16 mouse cellular contexts compared by ENCODE assay signal in the genomic region with DNA sequence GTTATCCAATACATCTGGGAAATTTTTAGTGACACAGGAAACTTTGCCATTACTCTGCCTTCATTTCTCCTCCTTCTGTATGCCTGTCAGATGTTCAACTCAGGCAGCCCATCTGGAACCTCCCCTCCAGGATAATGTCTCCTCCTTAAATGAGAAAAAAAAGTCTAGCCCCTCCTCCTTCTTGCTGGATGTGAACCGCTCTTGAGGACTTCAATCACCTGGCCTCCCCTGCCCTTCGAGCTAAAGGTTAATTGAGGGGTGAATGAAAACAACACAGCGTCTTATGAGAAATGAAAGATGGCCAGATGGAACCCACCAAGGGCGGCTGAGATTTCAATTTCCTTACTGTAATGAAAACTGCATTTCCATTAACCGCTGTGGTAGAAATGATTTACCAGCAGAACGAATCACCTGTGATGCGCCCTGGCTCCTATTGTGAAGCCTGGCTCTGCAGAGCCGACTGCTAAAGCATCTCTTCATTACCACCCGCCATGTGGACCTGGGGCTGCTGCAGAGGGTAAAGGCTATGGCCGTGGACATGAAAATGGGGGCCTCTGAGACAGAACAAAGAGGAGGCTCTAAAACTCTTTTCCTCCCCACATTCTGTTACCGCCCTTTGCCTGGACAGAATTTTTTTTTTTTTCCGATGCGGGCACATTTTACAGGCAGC.
DNase-seq lines count a peak whose midpoint lies in the region; ATAC-seq lines count a peak whose summit lies in the region.
"Had no signal": no experiment of that assay in that cellular context is flagged by ENCODE, and none has a peak within 500 bp of the region (broad histone marks: within the 10 kb centered on the region; RNA-seq: fewer than 3 reads in every experiment).

No protein-coding gene starts in this region.

- peaks cover 11% of the 10 kb centered on the region for H3K4me1 ChIP-seq in intestine, embryonic 16.5 days (ENCODE audit: control insufficient read depth, insufficient read depth, low read length)
- peaks cover 16% of the 10 kb centered on the region for H3K4me1 ChIP-seq in intestine, embryonic 15.5 days (replicated peaks)
- peaks cover 13% of the 10 kb centered on the region; the same call in 1 of the 2 replicates for H3K4me1 ChIP-seq in midbrain, embryonic 13.5 days (replicated peaks)
- H3K4me1 ChIP-seq in midbrain, embryonic 10.5 days, result peaks cover 36% of the 10 kb centered on the region
- H3K4me1 ChIP-seq in embryonic facial prominence, embryonic 11.5 days (ENCODE audit: control insufficient read depth, insufficient read depth, low read length), result no peaks in the 10 kb centered on the region
- H3K4me1 ChIP-seq in hindbrain, embryonic 16.5 days (ENCODE audit: control insufficient read depth, insufficient read depth, low read depth, low read length), result peaks cover 9% of the 10 kb centered on the region
- peaks cover 12% of the 10 kb centered on the region for H3K4me1 ChIP-seq in forebrain, embryonic 14.5 days (ENCODE audit: control insufficient read depth, insufficient read depth, low read length)

- H3K9me3 ChIP-seq in intestine, embryonic 16.5 days (ENCODE audit: control insufficient read depth, low read length), result no peaks in the 10 kb centered on the region
- no peaks in the 10 kb centered on the region for H3K9me3 ChIP-seq in intestine, embryonic 15.5 days
- no peaks in the 10 kb centered on the region for H3K9me3 ChIP-seq in midbrain, embryonic 13.5 days
- no peaks in the 10 kb centered on the region for H3K9me3 ChIP-seq in midbrain, embryonic 10.5 days (replicated peaks)
- no peaks in the 10 kb centered on the region for H3K9me3 ChIP-seq in embryonic facial prominence, embryonic 11.5 days (replicated peaks; ENCODE audit: control insufficient read depth, low read length)
- H3K9me3 ChIP-seq in hindbrain, embryonic 16.5 days (ENCODE audit: control insufficient read depth, low read length), result no peaks in the 10 kb centered on the region
- no peaks in the 10 kb centered on the region for H3K9me3 ChIP-seq in forebrain, embryonic 14.5 days (replicated peaks; ENCODE audit: control insufficient read depth, low read length)
- H3K9me3 ChIP-seq: heart, embryonic 10.5 days; liver, embryonic 12.5 days had no signal

- H3K4me3 ChIP-seq in intestine, embryonic 16.5 days (ENCODE audit: low read length), result no peak overlapping the region
- no peak overlapping the region for H3K4me3 ChIP-seq in intestine, embryonic 15.5 days (replicated peaks)
- no peak overlapping the region for H3K4me3 ChIP-seq in midbrain, embryonic 13.5 days (replicated peaks)
- H3K4me3 ChIP-seq in midbrain, embryonic 10.5 days, result no peak overlapping the region
- H3K4me3 ChIP-seq in embryonic facial prominence, embryonic 11.5 days (ENCODE audit: low read depth, low read length), result no peak overlapping the region
- no peak overlapping the region for H3K4me3 ChIP-seq in hindbrain, embryonic 16.5 days (ENCODE audit: low read length)
- no peak overlapping the region for H3K4me3 ChIP-seq in forebrain, embryonic 14.5 days (ENCODE audit: low read depth, low read length)
- H3K4me3 ChIP-seq: erythroblast, embryonic 14.5 days; heart, embryonic 10.5 days; liver, embryonic 12.5 days had no signal

- H3K27me3 ChIP-seq in intestine, embryonic 16.5 days (replicated peaks; ENCODE audit: control insufficient read depth, insufficient read depth, low read length), result no peaks in the 10 kb centered on the region
- H3K27me3 ChIP-seq in intestine, embryonic 15.5 days (replicated peaks), result no peaks in the 10 kb centered on the region
- H3K27me3 ChIP-seq in midbrain, embryonic 13.5 days, result no peaks in the 10 kb centered on the region
- no peaks in the 10 kb centered on the region for H3K27me3 ChIP-seq in midbrain, embryonic 10.5 days (ENCODE audit: low read depth, poor library complexity, severe bottlenecking)
- H3K27me3 ChIP-seq in embryonic facial prominence, embryonic 11.5 days (ENCODE audit: control insufficient read depth, insufficient read depth, low read length), result no peaks in the 10 kb centered on the region
- no peaks in the 10 kb centered on the region for H3K27me3 ChIP-seq in hindbrain, embryonic 16.5 days (replicated peaks; ENCODE audit: control insufficient read depth, insufficient read depth, low read length)
- H3K27me3 ChIP-seq in forebrain, embryonic 14.5 days (replicated peaks; ENCODE audit: control insufficient read depth, insufficient read depth, low read length), result no peaks in the 10 kb centered on the region
- H3K27me3 ChIP-seq: CH12.LX had no signal

- ATAC-seq in intestine, embryonic 16.5 days, result no peak
- no peak for ATAC-seq in intestine, embryonic 15.5 days
- no peak; the same call in 1 of the 2 replicates for ATAC-seq in midbrain, embryonic 13.5 days
- ATAC-seq in embryonic facial prominence, embryonic 11.5 days (replicated peaks; ENCODE audit: insufficient number of reproducible peaks, low FRiP score, low TSS enrichment, low read depth), result 0 out of 2 replicates have a peak, but pooled peaks have one; percentile 48
- ATAC-seq in hindbrain, embryonic 16.5 days, result 0 out of 2 replicates have a peak, but pooled peaks have one; percentile 51
- ATAC-seq in forebrain, embryonic 14.5 days, result no peak
- ATAC-seq: liver, embryonic 12.5 days had no signal

- intact Hi-C loops in left cerebral cortex, postnatal 14 days (cut with DNase I), result no loop called here

- H3K4me2 ChIP-seq in intestine, embryonic 16.5 days (ENCODE audit: low read depth, low read length), result no peak overlapping the region
- no peak overlapping the region for H3K4me2 ChIP-seq in intestine, embryonic 15.5 days (replicated peaks)
- H3K4me2 ChIP-seq in midbrain, embryonic 13.5 days (replicated peaks), result no peak overlapping the region
- H3K4me2 ChIP-seq in embryonic facial prominence, embryonic 11.5 days (ENCODE audit: low read depth, low read length), result no peak overlapping the region
- no peak overlapping the region for H3K4me2 ChIP-seq in hindbrain, embryonic 16.5 days (ENCODE audit: low read length)
- no peak overlapping the region for H3K4me2 ChIP-seq in forebrain, embryonic 14.5 days (ENCODE audit: low read length)
- H3K4me2 ChIP-seq: liver, embryonic 12.5 days; lung, embryonic 14.5 days had no signal

- DNase-seq in midbrain, embryonic 10.5 days (ENCODE audit: low spot score), result no peak
- DNase-seq in embryonic facial prominence, embryonic 11.5 days (ENCODE audit: low spot score), result peak; percentile 28
- DNase-seq in left cerebral cortex, postnatal 14 days (ENCODE audit: low spot score in 2 of 2), result no peak
- DNase-seq in forebrain, embryonic 14.5 days (ENCODE audit: low spot score), result no peak
- DNase-seq: cerebellum, adult 11 months; cerebellum, postnatal 36 days; gastrocnemius, postnatal 36 days had no signal

- 0 out of 2 replicates have a peak overlapping the region, but pooled peaks have one; percentile 23 for H3K27ac ChIP-seq in intestine, embryonic 16.5 days (ENCODE audit: low read length)
- H3K27ac ChIP-seq in intestine, embryonic 15.5 days, result no peak overlapping the region
- peak overlapping the region; percentile 32; the same call in 1 of the 2 replicates for H3K27ac ChIP-seq in midbrain, embryonic 13.5 days
- H3K27ac ChIP-seq in midbrain, embryonic 10.5 days (replicated peaks), result no peak overlapping the region
- no peak overlapping the region for H3K27ac ChIP-seq in embryonic facial prominence, embryonic 11.5 days (replicated peaks; ENCODE audit: low read depth, low read length)
- H3K27ac ChIP-seq in hindbrain, embryonic 16.5 days (ENCODE audit: low read depth, low read length), result no peak overlapping the region
- H3K27ac ChIP-seq in forebrain, embryonic 14.5 days (ENCODE audit: low read depth, low read length), result no peak overlapping the region
- H3K27ac ChIP-seq: heart, embryonic 10.5 days had no signal

- H3K9ac ChIP-seq in intestine, embryonic 16.5 days (ENCODE audit: low read depth, low read length), result no peak overlapping the region
- no peak overlapping the region for H3K9ac ChIP-seq in intestine, embryonic 15.5 days
- no peak overlapping the region for H3K9ac ChIP-seq in midbrain, embryonic 13.5 days (replicated peaks)
- no peak overlapping the region for H3K9ac ChIP-seq in embryonic facial prominence, embryonic 11.5 days (replicated peaks; ENCODE audit: low read length)
- H3K9ac ChIP-seq in hindbrain, embryonic 16.5 days (ENCODE audit: low read depth, low read length), result no peak overlapping the region
- H3K9ac ChIP-seq in forebrain, embryonic 14.5 days (ENCODE audit: low read length), result no peak overlapping the region
- H3K9ac ChIP-seq: liver, embryonic 12.5 days; lung, embryonic 14.5 days had no signal

- no peaks in the 10 kb centered on the region for H3K36me3 ChIP-seq in intestine, embryonic 16.5 days (ENCODE audit: control insufficient read depth, insufficient read depth, low read length)
- H3K36me3 ChIP-seq in intestine, embryonic 15.5 days, result no peaks in the 10 kb centered on the region
- no peaks in the 10 kb centered on the region for H3K36me3 ChIP-seq in midbrain, embryonic 13.5 days
- H3K36me3 ChIP-seq in midbrain, embryonic 10.5 days, result no peaks in the 10 kb centered on the region
- no peaks in the 10 kb centered on the region for H3K36me3 ChIP-seq in embryonic facial prominence, embryonic 11.5 days (replicated peaks; ENCODE audit: control insufficient read depth, insufficient read depth, low read depth, low read length)
- no peaks in the 10 kb centered on the region for H3K36me3 ChIP-seq in hindbrain, embryonic 16.5 days (ENCODE audit: control insufficient read depth, insufficient read depth, low read length)
- H3K36me3 ChIP-seq in forebrain, embryonic 14.5 days (ENCODE audit: control insufficient read depth, insufficient read depth, low read length), result no peaks in the 10 kb centered on the region
- H3K36me3 ChIP-seq: heart, embryonic 10.5 days; liver, embryonic 12.5 days had no signal

- 84% methylated on average over 13 of the region's 13 CpGs for WGBS in intestine, embryonic 16.5 days
- 77% methylated on average over 13 of the region's 13 CpGs for WGBS in intestine, embryonic 15.5 days
- 75% methylated on average over 13 of the region's 13 CpGs for WGBS in midbrain, embryonic 13.5 days
- 90% methylated on average over 13 of the region's 13 CpGs for whole genome bisulfite sequencing in midbrain, embryonic 10.5 days
- WGBS in embryonic facial prominence, embryonic 11.5 days, result 56% methylated on average over 13 of the region's 13 CpGs
- WGBS in hindbrain, embryonic 16.5 days, result 64% methylated on average over 13 of the region's 13 CpGs
- 85% methylated on average over 13 of the region's 13 CpGs for WGBS in forebrain, embryonic 14.5 days

Comparison
In these comparisons a context has a peak if more than half of its experiments do, and no peak if none do; other contexts are left out.
1. H3K27ac ChIP-seq: peak in intestine, embryonic 16.5 days (single experiment) and midbrain, embryonic 13.5 days (single experiment); none in intestine, embryonic 15.5 days (single experiment), midbrain, embryonic 10.5 days (single experiment), embryonic facial prominence, embryonic 11.5 days (single experiment), hindbrain, embryonic 16.5 days (single experiment) and forebrain, embryonic 14.5 days (single experiment).
2. ATAC-seq: peak in embryonic facial prominence, embryonic 11.5 days (single experiment) and hindbrain, embryonic 16.5 days (single experiment); none in intestine, embryonic 16.5 days (single experiment), intestine, embryonic 15.5 days (single experiment), midbrain, embryonic 13.5 days (single experiment) and forebrain, embryonic 14.5 days (single experiment).